Mouse (Mus musculus) lung, adult 2 months (tissue): Measurements from ENCODE around the gene Ctxn1. TPM values are rescaled to one million over a fixed set of nuclear protein-coding genes. Genes with fewer than 3 reads are reported as not detected.
A peak's percentile ranks its signal among the peaks of the same experiment; 100 is the strongest.

Experiments used
- DNase-seq: peaks from one replicate; pipeline ENCODE4 v3.0.0; 2022
- H3K4me1 ChIP-seq: fragments of 200-500 bp; 2 replicates; pipeline ENCODE4 v1.6.1; 2011; ENCODE audit warnings: low read length; ENCODE audit not compliant: control insufficient read depth, insufficient read depth
- H3K4me3 ChIP-seq: fragments of 200-500 bp; replicated peaks from 2 replicates; pipeline ENCODE3; 2011; ENCODE audit warnings: low read depth, mild to moderate bottlenecking, control low read depth, low read length; ENCODE audit errors: extremely low read depth
- CTCF ChIP-seq: fragments of 200-500 bp; IDR thresholded peaks from 2 replicates; pipeline ENCODE4 v1.5.1; 2011; ENCODE audit warnings: mild to moderate bottlenecking, low read length, control low read depth; ENCODE audit not compliant: insufficient read depth
- POLR2A ChIP-seq: fragments of 200-500 bp; IDR thresholded peaks from 2 replicates; pipeline ENCODE4 v1.6.1; 2011; ENCODE audit warnings: low read depth, mild to moderate bottlenecking, control low read depth, low read length, borderline replicate concordance; ENCODE audit errors: extremely low read depth
- WGBS: fragments of 180-500 bp; shearing (Covaris S2); methylation state at CpG from one replicate; pipeline ENCODE4 v1.1.7; 2018; 5-methylcytosine and 5-hydroxymethylcytosine counted together
- polyA plus RNA-seq: library from polyadenylated mRNA; depleted of rRNA; stranded (reverse); fragments of >200 nt; gene quantifications from 2 replicates; pipeline ENCODE4 v1.2.3, GENCODE M21; 2012

Ctxn1 gene
- polyA plus RNA-seq, 1 experiment, result 41.4 TPM

GRCm38 (mm10) chr8:4237814-4238433 lies 21.1 kb downstream of the Ctxn1 start:
- no peak for DNase-seq
- Histone ChIP-seq H3K4me1 (peaks cover 5% of the 10 kb centered on the region; the same call in 1 of the 2 replicates), H3K4me3 (peak overlapping the region; percentile 95)
- WGBS, result 12% methylated on average over 15 of the region's 15 CpGs
- TF ChIP-seq POLR2A (peak; percentile 47; the same call in 1 of the 2 replicates), CTCF (no peak)

GRCm38 (mm10) chr8:4230612-4231351 lies 28.3 kb downstream of the Ctxn1 start:
- TF ChIP-seq CTCF (no peak), POLR2A (no peak)
- Histone ChIP-seq H3K4me3 (no peak overlapping the region), H3K4me1 (no peaks in the 10 kb centered on the region)
- DNase-seq, result peak; percentile 53
- 50% methylated on average over 10 of the region's 10 CpGs for WGBS

DNA sequence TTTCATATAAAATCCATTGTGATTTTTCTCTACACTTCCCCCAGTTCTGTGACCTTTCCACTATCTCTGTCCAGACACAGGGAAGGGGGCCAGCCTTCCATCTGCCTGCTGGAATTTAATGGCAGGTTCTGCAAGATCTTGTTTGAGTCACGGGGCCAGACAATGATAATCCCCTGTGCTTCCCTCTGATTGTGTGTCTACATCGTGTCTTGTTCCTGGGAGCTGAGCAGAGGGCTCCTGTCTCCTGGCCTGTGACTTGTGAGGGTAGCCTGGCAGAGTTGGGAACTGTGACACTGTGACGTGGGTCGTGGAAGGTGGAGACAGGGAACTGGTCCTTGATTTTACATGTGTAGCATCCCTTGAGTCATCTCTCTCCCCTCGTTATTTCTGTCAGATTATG lies 29.3 kb downstream of the Ctxn1 start:
- WGBS, result 66% methylated on average over 5 of the region's 5 CpGs
- TF ChIP-seq CTCF, result no peak
- no peak for TF ChIP-seq POLR2A
- no peaks in the 10 kb centered on the region for H3K4me1 ChIP-seq
- no peak for DNase-seq
- no peak overlapping the region for H3K4me3 ChIP-seq

GRCm38 (mm10) chr8:4227919-4228318 lies 31.2 kb downstream of the Ctxn1 start:
- DNase-seq, result no peak
- Histone ChIP-seq H3K4me3 (no peak overlapping the region), H3K4me1 (no peaks in the 10 kb centered on the region)
- 94% methylated on average over 4 of the region's 4 CpGs for WGBS
- no peak for TF ChIP-seq CTCF
- TF ChIP-seq POLR2A, result no peak

DNA sequence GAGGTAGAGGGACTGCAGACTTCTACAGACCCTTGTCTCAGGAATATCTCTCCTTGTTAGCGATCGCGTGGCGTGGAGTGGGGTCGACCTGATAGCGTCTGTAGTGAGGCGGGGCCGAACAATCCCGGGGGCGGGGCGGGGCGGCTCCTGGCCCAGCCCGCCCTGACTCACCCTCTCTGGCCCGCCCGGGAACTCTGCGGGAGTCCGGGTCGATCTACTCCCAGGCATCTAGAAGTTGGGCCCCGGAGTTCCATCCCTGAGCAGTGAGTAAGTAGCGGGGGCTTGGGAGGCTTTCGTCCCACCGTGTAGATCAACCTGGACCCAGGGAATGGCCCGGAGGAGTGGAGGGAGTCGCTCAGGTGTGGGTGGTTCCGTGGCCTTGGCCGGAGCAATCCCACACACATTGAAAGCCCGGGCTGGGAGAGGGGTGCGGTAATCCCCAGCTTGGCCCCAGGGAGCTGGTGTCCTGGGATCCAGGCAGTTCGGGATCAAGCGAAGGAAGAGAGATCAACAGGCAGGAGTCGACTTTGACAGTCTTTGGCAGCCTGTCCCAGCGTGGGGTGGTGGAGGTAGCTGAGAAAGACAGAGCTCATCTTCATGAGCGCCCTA lies 32.2 kb downstream of the Ctxn1 start, which contains the start of gene Lrrc8e:
TSS of gene Lrrc8e (plus strand) at position 89 of the 609 bp plus-strand sequence.
- WGBS, result 9% methylated on average over 33 of the region's 33 CpGs
- TF ChIP-seq POLR2A (no peak), CTCF (no peak)
- H3K4me3 ChIP-seq, result peak within 1 kb of the TSS; percentile 63
- no peaks in the 10 kb centered on the region for H3K4me1 ChIP-seq
- DNase-seq, result peak; percentile 48

- 28% methylated on average over 4 of the region's 4 CpGs for WGBS
- H3K4me1 ChIP-seq, result no peaks in the 10 kb centered on the region
- TF ChIP-seq CTCF, result no peak
- TF ChIP-seq POLR2A, result no peak
- DNase-seq, result no peak
- peak overlapping the region; percentile 19 for H3K4me3 ChIP-seq
Measured at GRCm38 (mm10) chr8:4226323-4226722, 32.8 kb downstream of the Ctxn1 start.

DNA sequence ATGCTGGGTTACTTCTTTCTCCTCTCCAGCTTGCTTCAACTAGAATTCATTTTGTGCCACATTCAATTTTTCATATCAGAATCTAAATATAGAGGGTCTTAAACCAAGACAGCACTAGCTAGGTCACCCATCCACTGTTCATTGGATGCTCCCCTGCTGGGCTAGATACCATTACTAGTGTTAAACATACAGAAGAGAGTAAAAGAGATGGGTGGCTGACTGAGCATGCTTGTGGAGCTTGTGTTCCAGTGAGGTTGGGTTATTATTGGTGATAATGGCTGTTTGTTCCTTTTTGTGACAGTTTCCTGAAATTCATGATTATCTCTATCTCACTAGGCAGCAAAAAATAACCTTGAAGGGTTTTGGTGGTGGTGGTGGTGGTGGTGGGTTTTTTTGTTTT lies 37.0 kb downstream of the Ctxn1 start:
- no peak for DNase-seq
- no peak overlapping the region for H3K4me3 ChIP-seq
- TF ChIP-seq POLR2A (no peak), CTCF (no peak)
- no peaks in the 10 kb centered on the region for H3K4me1 ChIP-seq

- TF ChIP-seq POLR2A (no peak), CTCF (no peak)
- WGBS, result 83% methylated on average over 3 of the region's 3 CpGs
- peaks cover 2% of the 10 kb centered on the region for H3K4me1 ChIP-seq
- no peak for DNase-seq
- no peak overlapping the region for H3K4me3 ChIP-seq
Measured at GRCm38 (mm10) chr8:4219617-4220016, 39.5 kb downstream of the Ctxn1 start.

- no peak for DNase-seq
- TF ChIP-seq POLR2A (no peak), CTCF (no peak)
- 3% methylated on average over 44 of the region's 44 CpGs for WGBS
- H3K4me1 ChIP-seq, result peaks cover 4% of the 10 kb centered on the region
- peak within 1 kb of the TSS; percentile 46 for H3K4me3 ChIP-seq
Measured at GRCm38 (mm10) chr8:4216791-4217621, 42.1 kb downstream of the Ctxn1 start, which contains the start of gene Prr36. Gene Prr36, minus strand, starts transcription at chr8:4217459.
